Mouse (Mus musculus) limb, embryonic 10.5 days (tissue): ENCODE results near the gene Gm10428. TPM values are rescaled to one million over a fixed set of nuclear protein-coding genes. Genes with fewer than 3 reads are reported as not detected.
A peak's percentile ranks its signal among the peaks of the same experiment; 100 is the strongest.

Experiments used
- DNase-seq: peaks from one replicate; pipeline ENCODE4 v3.0.0-alpha.2; 2017; ENCODE audit warnings: low spot score
- H3K27ac ChIP-seq: fragments of 300-500 bp; sonication (generic); 2 replicates; pipeline ENCODE4 v1.5.1; 2016; ENCODE audit warnings: mild to moderate bottlenecking
- H3K27me3 ChIP-seq: fragments of 300-500 bp; sonication (generic); 2 replicates; pipeline ENCODE4 v1.6.1; 2016; ENCODE audit warnings: low read depth, mild to moderate bottlenecking; ENCODE audit not compliant: poor library complexity, severe bottlenecking
- H3K36me3 ChIP-seq: fragments of 300-500 bp; sonication (generic); 2 replicates; pipeline ENCODE4 v1.6.1; 2016; ENCODE audit warnings: mild to moderate bottlenecking, moderate library complexity
- H3K4me1 ChIP-seq: fragments of 300-500 bp; sonication (generic); 2 replicates; pipeline ENCODE4 v1.6.1; 2016
- H3K4me3 ChIP-seq: fragments of 300-500 bp; sonication (generic); 2 replicates; pipeline ENCODE4 v1.5.1; 2016; ENCODE audit warnings: mild to moderate bottlenecking, moderate library complexity
- H3K9me3 ChIP-seq: fragments of 300-500 bp; sonication (generic); replicated peaks from 2 replicates; pipeline ENCODE4 v1.6.1; 2016; ENCODE audit warnings: mild to moderate bottlenecking
- WGBS: fragments of 180-500 bp; shearing (Covaris S2); methylation state at CpG from one replicate; pipeline ENCODE4 v1.1.7; 2016; 5-methylcytosine and 5-hydroxymethylcytosine counted together
- polyA plus RNA-seq: library from polyadenylated mRNA; unstranded; fragments of >200 nt; fragmentation: Nextera tagmentation; extraction: Ambion mirVana; gene quantifications from 2 replicates; pipeline ENCODE4 v1.2.1, GENCODE M21; 2016

Gene Gm10428
- polyA plus RNA-seq, result not detected in 2 replicates

DNA sequence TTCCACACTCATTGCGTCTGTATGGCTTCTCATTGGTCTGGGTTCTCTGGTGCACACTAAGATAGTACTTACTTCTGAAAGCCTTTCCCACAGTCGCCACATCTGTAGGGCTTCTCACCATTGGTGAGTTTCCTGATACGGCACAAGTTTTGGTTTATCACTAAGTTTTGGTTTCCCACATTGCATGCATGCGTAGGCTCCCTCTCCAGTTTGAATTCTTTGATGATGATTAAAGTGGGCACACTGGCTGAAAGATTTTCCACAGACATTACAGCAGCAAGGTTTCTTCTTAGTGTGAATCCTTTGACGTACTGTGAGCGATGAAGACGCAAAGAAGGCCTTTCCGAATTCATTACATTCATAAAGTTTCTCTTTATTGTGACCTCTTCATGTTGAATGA, at the start of gene Gm10428:
Gene Gm10428 (plus strand): TSS at position 321 of the 400 bp plus-strand sequence.
- DNase-seq, result no peak
- H3K9me3 ChIP-seq, result no peaks in the 10 kb centered on the region
- peaks cover 39% of the 10 kb centered on the region for H3K27me3 ChIP-seq
- 92% methylated on average over 8 of the region's 8 CpGs for WGBS
- H3K4me3 ChIP-seq, result no peak within 1 kb of the TSS
- H3K4me1 ChIP-seq, result peaks cover 12% of the 10 kb centered on the region
- no peaks in the 10 kb centered on the region for H3K36me3 ChIP-seq
- no peak within 1 kb of the TSS for H3K27ac ChIP-seq

DNA sequence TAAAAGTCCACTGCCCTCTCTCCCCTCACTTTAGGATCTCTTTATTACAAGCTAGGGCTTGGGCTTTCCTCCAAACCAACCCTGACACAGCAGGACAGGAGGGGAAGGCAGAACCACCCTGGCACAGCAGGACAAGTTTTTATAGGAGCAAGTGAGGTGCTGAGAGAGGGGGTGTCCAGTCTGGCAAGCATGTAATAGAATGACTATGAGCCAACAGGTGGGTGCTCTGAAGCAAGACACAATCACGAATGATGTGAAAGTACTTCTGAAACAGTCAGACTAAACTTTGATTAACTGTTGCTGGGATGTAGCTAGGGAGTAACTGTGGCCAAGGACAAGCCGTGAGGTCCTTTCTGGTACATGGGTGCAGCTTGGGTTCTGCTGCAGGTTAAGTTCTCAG, 46.8 kb upstream of the Gm10428 start:
- WGBS, result 88% methylated on average over 2 of the region's 2 CpGs
- Histone ChIP-seq H3K27me3 (no peaks in the 10 kb centered on the region), H3K27ac (no peak overlapping the region), H3K36me3 (peaks cover 15% of the 10 kb centered on the region), H3K4me1 (no peaks in the 10 kb centered on the region), H3K9me3 (no peaks in the 10 kb centered on the region), H3K4me3 (no peak overlapping the region)
- DNase-seq, result no peak

DNA sequence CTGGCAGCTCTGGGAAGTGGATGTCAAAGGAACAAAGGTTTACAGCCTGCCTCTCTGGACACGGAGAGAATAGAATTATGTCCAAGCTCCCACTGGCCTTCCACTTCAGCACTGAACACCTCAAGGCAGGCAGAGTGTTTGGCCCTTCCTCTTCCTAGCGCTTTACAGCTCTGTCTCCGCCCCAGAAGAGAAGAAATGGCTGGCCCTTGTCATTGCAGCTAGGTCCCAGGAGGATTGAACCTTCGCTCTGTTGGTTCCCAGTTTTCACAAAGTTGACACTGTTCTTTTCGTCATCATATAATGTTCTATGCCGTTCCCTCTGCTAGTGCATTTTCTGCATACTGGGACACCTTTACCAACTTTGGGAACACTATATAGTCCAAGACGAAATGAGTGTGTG, 44.6 kb upstream of the Gm10428 start:
- H3K27me3 ChIP-seq, result no peaks in the 10 kb centered on the region
- H3K36me3 ChIP-seq, result peaks cover 34% of the 10 kb centered on the region
- no peaks in the 10 kb centered on the region for H3K4me1 ChIP-seq
- no peak overlapping the region for H3K27ac ChIP-seq
- WGBS, result 83% methylated on average over 7 of the region's 7 CpGs
- no peak overlapping the region for H3K4me3 ChIP-seq
- H3K9me3 ChIP-seq, result no peaks in the 10 kb centered on the region
- DNase-seq, result no peak

DNA sequence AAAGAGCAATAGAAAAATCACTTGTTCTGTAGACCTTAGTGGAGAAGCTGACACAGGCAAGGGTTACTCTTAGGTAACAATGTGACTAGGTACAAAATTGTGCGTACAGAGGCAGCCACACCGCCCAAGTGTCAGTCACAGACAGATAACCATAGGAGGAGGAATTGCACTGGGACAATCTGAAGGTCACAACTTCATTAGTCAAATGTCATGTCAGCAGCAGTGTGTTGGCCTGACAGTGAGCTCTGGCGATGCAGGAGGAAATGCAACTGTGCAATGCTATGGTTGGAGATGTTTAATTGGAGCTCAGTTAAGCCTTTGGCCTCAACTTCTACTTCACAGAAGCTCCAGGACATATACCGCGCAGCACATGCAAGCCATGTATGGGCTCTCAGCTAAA, 42.2 kb upstream of the Gm10428 start:
- no peak overlapping the region for H3K4me3 ChIP-seq
- H3K4me1 ChIP-seq, result no peaks in the 10 kb centered on the region
- H3K27me3 ChIP-seq, result no peaks in the 10 kb centered on the region
- peaks cover 56% of the 10 kb centered on the region for H3K36me3 ChIP-seq
- H3K27ac ChIP-seq, result no peak overlapping the region
- 92% methylated on average over 5 of the region's 5 CpGs for WGBS
- no peaks in the 10 kb centered on the region for H3K9me3 ChIP-seq
- DNase-seq, result no peak

DNA sequence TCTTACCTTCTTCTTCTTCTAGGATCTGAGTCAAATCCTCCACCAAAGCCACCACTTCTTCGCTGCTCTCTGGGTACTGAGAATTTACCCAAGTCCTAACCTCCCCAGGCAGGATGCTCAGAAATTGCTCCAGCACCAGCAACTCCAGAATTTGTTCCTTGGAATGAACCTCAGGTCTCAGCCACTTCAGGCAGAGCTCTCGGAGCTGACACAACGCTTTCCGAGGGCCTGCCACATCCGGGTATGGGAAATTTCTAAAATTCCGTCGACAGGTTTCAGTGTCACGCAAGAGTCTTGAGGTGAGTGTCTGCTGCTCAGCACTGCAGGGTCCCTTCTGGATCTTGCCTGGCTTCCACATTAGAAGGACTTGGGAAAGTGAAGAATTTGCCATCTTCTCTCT, 24.6 kb upstream of the Gm10428 start:
- H3K4me1 ChIP-seq, result peaks cover 15% of the 10 kb centered on the region
- no peak for DNase-seq
- 92% methylated on average over 8 of the region's 8 CpGs for WGBS
- H3K36me3 ChIP-seq, result peaks cover 58% of the 10 kb centered on the region
- H3K27me3 ChIP-seq, result no peaks in the 10 kb centered on the region
- H3K27ac ChIP-seq, result no peak overlapping the region
- H3K4me3 ChIP-seq, result no peak overlapping the region
- H3K9me3 ChIP-seq, result no peaks in the 10 kb centered on the region

DNA sequence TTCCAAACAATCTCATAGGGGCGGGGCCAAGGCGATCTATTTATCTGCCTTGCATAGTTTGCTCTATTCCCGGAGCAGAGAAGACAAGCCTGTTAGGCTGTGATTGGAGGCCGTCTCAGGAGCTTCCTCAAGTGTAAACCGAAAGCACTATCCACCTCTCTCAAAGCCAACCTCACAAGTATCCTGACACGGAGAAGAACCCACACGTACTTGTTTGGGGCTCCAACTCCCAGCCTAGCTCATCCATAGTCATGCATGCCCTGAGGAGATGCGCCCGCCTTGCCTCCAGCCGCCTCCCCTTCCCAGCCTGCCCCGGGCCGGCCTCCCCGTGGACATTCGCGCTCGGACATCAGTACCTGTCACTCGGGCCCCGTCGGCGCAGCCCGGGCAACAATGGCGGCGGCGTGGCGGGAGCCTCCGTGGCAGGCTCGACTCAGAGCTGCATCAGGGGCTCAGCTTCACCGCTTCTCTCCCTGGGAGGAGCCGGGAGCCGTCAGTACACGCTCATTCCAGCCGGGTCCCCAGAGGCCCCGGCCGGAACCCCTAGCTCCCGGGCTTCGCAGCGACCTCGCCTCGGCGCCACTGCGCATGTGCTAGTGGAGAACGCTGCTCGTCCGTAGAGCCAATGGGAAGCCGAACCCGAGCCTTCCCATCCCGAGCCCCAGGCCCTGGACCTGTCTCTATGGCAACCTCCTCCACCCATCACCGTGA, 21.4 kb upstream of the Gm10428 start, which contains the start of gene Zfp287:
Gene Zfp287 (minus strand): TSS at position 595 of the 711 bp plus-strand sequence.
- Histone ChIP-seq H3K27me3 (0 out of 2 replicates have a peak, but pooled peaks cover 3% of the 10 kb centered on the region), H3K4me3 (peak within 1 kb of the TSS; percentile 78), H3K27ac (peak within 1 kb of the TSS; percentile 91), H3K36me3 (peaks cover 26% of the 10 kb centered on the region), H3K9me3 (no peaks in the 10 kb centered on the region), H3K4me1 (peaks cover 15% of the 10 kb centered on the region)
- 1% methylated on average over 48 of the region's 48 CpGs for WGBS
- DNase-seq, result peak; percentile 93

DNA sequence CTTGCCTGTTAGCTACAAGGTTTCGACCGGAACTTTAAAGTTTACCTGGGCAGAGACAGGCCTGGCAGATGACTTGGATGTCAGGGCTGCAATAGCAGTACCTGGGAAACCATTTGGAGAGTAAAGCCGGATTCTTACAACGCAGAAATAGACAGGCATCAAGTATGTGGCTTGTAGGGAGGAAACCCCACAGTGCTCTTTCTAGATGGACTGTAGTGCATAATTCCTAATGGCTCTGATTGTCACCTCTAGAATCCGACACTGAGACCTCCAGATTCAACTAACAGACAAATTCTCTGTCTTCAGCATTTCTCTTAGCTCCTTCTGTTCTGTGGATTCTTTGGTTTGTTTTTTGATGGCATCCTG, 20.9 kb upstream of the Gm10428 start:
- DNase-seq, result no peak
- Histone ChIP-seq H3K9me3 (no peaks in the 10 kb centered on the region), H3K4me3 (peak overlapping the region; percentile 78), H3K27ac (0 out of 2 replicates have a peak overlapping the region, but pooled peaks have one; percentile 91), H3K4me1 (peaks cover 15% of the 10 kb centered on the region), H3K36me3 (peaks cover 24% of the 10 kb centered on the region), H3K27me3 (0 out of 2 replicates have a peak, but pooled peaks cover 3% of the 10 kb centered on the region)
- 20% methylated on average over 5 of the region's 5 CpGs for WGBS

DNA sequence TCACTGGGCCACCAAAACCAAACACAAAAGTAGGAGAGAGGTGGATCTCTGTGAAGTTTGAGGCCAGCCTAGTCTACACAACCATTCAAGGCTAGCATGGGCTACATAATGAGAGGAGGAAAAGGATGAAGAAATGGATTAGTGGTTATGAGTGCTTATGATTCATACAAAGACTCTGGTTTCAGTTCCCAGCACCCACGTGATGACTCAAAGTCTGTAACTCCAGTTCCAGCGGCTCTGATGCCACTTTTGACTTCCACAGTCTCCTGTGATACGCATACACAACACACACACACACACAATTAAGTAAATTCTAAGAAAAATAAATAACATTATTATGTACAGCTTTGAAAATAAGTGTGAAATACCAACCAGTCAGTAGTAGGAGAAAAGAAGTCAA, 20.2 kb upstream of the Gm10428 start:
- Histone ChIP-seq H3K27ac (no peak overlapping the region), H3K36me3 (peaks cover 18% of the 10 kb centered on the region), H3K4me3 (no peak overlapping the region), H3K9me3 (no peaks in the 10 kb centered on the region), H3K27me3 (0 out of 2 replicates have a peak, but pooled peaks cover 3% of the 10 kb centered on the region), H3K4me1 (peaks cover 15% of the 10 kb centered on the region)
- DNase-seq, result no peak
- 86% methylated on average over 3 of the region's 3 CpGs for WGBS

DNA sequence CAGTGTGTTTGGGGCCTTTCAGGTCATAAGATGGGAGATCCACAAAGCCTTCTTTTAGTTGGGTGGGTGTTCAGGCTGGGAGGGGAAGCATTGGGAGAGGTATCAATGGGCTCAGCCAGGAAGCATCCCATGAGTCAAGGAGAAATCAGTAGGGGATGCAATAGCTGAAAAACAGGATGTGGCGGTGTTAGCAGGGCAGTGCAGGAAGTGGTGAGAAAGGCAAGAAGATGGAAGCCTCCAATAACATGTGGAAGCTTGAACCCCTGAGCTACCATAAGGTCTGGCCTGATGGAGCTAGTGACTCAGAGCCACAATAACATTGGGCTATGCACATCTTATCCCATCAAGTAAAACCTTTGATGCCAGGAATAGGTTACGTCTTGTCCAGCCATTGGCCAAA, 11.7 kb upstream of the Gm10428 start:
- Histone ChIP-seq H3K36me3 (no peaks in the 10 kb centered on the region), H3K27ac (0 out of 2 replicates have a peak overlapping the region, but pooled peaks have one; percentile 14), H3K27me3 (no peaks in the 10 kb centered on the region), H3K4me1 (peaks cover 38% of the 10 kb centered on the region), H3K9me3 (no peaks in the 10 kb centered on the region), H3K4me3 (no peak overlapping the region)
- DNase-seq, result no peak
- WGBS, result 88% methylated on average over 2 of the region's 2 CpGs

DNA sequence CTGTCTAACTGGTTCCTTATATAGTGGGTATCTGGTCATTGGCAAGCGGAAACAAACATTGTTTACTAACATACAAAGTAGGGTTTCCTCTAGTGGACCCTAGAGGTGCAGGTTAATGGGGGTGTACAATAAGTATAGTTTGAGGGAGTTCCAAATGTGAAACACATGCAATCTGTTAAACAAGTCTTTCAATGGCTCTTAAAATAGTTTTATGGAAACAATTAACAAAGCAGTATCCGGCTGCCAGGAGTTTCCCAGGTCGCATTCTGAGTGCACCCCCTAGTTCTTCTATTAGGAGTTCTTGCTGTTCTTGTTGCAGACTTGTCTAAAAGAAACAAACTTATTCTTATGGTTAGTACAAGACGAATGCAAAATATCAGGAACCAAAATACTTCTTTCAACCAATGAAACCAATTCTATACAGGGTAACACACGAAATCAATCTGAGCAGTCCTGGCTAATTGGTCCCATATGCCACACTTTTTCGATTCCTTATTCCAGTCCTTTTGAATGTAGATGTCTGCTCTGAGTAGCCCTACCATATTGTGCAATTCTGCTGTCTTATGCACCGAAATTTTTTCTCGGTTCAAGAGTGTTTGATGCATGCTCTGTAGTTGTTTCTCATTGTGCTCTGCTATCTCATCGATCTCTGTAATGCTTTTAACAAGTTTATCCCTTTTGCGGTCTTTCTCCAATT, 10.5 kb upstream of the Gm10428 start:
- no peak for DNase-seq
- no peaks in the 10 kb centered on the region for H3K36me3 ChIP-seq
- H3K4me1 ChIP-seq, result peaks cover 43% of the 10 kb centered on the region
- H3K9me3 ChIP-seq, result no peaks in the 10 kb centered on the region
- peaks cover 9% of the 10 kb centered on the region; the same call in 1 of the 2 replicates for H3K27me3 ChIP-seq
- peak overlapping the region; percentile 10; the same call in 1 of the 2 replicates for H3K4me3 ChIP-seq
- WGBS, result 46% methylated on average over 10 of the region's 10 CpGs
- peak overlapping the region; percentile 79 for H3K27ac ChIP-seq

DNA sequence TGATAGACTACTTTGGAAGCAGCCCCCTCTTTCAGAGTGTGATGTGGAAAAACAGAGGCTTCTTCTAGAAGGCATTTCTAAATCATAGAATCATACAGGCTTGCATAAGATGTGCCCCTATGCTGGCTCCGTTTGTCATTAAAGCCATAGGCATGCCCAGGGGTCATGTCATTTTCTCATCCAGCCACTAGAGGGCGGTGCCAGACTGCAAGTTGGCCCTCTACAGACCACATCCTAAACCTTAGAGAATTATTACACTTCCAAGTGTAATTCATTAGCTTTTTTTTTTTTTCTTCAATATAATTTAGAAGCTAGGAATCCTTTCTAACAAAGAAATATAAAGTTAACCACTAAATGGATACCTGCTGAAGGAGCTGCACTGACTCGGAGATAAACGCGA, 8.8 kb upstream of the Gm10428 start:
- WGBS, result 49% methylated on average over 5 of the region's 5 CpGs
- H3K4me3 ChIP-seq, result no peak overlapping the region
- peak; percentile 82 for DNase-seq
- H3K4me1 ChIP-seq, result peaks cover 43% of the 10 kb centered on the region
- H3K27me3 ChIP-seq, result peaks cover 24% of the 10 kb centered on the region
- no peaks in the 10 kb centered on the region for H3K36me3 ChIP-seq
- H3K27ac ChIP-seq, result no peak overlapping the region
- H3K9me3 ChIP-seq, result no peaks in the 10 kb centered on the region

DNA sequence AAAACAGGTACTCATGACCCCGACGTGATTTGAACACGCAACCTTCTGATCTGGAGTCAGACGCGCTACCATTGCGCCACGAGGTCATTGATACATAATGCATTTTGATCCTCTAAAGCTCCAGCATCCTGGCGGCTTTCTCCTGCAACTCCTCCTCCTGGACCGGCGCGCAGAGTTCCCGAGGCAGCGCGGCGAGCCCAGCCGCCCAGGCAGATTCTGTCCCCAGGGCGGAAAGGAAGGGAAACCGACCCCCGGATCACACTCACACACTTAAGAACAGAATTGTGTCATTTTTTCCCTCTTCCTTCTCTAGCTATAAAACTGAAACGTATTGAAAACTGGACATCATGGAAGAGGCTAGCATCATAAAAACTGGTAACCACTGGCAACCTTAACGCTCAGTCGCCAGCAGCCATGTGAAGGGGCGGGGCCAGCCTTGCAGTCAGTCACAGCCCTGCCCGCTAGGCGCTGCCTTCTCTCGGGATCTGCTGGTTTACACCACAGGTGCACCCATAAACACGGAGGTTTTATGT, 6.8 kb upstream of the Gm10428 start:
- no peaks in the 10 kb centered on the region for H3K36me3 ChIP-seq
- 2% methylated on average over 27 of the region's 27 CpGs for WGBS
- no peaks in the 10 kb centered on the region for H3K9me3 ChIP-seq
- no peak overlapping the region for H3K27ac ChIP-seq
- peaks cover 40% of the 10 kb centered on the region for H3K4me1 ChIP-seq
- peaks cover 31% of the 10 kb centered on the region for H3K27me3 ChIP-seq
- peak overlapping the region; percentile 56 for H3K4me3 ChIP-seq
- DNase-seq, result peak; percentile 79

DNA sequence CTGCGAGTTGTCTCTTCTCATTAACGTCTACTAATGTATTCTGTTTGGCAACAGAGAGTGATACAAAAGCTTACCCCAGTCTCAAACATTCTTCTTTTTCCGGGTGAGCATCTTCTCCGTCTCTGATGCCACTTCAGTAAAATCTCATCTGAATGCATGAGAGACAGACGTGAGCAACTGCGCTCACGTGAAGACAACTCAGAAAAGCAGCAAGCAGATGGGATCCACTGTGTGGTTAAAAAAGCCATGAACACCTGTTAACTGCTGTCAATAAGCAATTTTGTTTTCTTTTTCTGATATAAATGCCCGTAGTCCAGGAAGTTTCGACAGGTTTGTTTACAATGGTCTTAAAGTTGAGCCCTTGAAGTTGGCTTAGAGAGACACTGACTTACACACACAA, 5.7 kb upstream of the Gm10428 start:
- WGBS, result 77% methylated on average over 9 of the region's 9 CpGs

More for the DNA sequence above, 5.7 kb upstream of the Gm10428 start:
- Histone ChIP-seq H3K27me3 (peaks cover 31% of the 10 kb centered on the region), H3K9me3 (no peaks in the 10 kb centered on the region), H3K36me3 (no peaks in the 10 kb centered on the region), H3K27ac (no peak overlapping the region), H3K4me3 (no peak overlapping the region), H3K4me1 (peaks cover 30% of the 10 kb centered on the region)
- DNase-seq, result no peak
